Mouse (Mus musculus) thymus, postnatal 14 days (tissue): ENCODE measurements around the gene Ina.

Experiments
- DNase-seq: peaks from one replicate; pipeline ENCODE4 v3.0.0; 2021

Ina gene

DNA sequence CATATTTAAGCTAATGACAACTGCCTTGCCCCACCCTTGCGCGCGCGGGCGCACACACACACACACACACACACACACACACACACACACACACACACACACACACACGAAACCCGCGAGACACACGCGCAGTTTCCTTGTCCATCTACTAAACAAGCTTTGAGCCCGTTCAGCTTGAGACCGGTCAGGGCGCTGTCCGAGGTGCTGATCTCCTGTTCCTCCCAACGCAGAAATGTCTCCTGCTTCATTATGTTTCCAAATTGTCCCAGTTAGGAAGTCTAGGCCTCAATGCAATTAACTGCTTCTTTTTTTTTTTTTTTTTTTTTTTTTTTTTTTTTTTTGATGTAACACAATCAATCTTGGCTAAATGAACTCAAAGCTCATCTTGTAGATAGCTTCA is 2.0 kb downstream of the Ina start:
- peak; percentile 69 for DNase-seq

DNA sequence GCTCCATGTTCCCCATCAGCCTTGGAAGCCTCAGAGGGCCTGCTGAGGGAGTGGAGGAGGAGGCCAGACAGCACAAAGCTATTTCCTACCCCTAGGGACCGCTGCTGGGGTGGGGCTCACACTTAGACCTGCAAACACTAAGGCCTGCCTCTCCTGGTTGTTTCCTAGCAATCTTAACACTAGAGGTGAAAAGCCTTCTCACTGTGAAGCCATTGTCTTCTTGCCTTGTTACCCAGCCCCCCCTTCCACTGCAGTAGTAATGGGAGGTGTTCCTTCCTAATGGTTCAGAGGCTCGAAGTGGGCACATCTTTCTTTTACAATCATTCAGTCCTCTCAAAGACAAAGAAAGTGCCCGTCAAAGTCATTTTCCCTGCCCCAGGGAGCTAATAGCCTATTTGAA is 3.3 kb downstream of the Ina start:
- DNase-seq: no peak

DNA sequence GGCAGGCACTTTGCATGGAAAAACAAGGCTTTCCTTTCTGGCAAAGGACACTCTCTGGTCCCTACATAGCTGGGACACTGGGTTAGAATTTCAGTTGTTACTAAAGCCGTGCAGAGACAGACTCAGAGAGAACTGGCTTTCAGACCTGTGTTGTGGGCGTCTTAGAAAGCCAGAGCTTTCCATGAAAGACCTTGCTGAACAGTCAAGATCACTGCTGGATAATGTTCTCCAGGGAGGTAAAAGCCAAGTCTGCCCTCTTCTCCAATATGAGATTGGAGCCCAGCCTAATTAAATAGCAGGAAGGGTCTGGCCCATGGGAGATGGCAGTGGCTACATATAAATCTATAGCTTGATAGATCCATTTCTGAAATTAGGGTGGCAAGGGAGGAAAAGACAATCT is 3.8 kb downstream of the Ina start:
- DNase-seq: no peak

DNA sequence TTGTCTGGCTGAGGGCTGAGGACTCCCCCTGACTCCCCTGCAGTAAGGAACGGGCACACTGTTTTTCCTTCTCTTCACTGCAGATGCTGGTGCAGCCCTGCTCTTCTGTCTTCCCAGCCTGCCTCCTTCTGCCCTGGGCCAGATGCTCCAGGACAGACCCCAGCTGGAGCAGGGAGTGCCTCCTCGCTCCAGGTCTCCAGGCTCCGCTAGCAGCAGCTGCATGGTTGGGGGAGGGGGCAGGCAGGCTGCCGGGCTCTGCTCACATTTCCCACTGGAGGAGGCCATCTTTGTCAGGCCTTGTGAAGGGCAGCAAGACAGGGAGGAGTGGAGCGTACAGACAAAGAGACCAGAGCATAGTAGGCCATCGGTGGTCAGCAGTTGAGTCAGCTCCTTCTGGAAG is 4.8 kb downstream of the Ina start:
- DNase-seq: no peak

DNA sequence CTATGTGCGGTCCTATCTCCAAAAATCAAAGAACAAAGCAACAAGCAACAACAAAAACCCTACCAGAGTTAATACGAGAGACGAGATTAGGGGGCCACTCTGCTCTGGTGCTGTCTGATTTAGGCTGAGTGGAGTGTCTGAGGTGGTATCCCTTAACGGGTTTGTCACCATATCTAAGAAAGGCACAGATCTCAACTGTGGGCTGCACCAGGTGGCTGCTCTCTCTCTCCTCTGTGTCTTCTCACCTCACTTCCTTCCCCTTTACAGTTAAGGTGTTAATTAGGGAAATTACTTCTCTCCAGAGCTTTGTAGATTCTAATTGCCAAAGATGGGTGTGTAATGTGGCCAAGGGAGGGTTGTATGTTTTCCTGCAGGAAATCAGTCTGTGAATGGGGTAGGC is 8.2 kb downstream of the Ina start:
- DNase-seq: no peak

DNA sequence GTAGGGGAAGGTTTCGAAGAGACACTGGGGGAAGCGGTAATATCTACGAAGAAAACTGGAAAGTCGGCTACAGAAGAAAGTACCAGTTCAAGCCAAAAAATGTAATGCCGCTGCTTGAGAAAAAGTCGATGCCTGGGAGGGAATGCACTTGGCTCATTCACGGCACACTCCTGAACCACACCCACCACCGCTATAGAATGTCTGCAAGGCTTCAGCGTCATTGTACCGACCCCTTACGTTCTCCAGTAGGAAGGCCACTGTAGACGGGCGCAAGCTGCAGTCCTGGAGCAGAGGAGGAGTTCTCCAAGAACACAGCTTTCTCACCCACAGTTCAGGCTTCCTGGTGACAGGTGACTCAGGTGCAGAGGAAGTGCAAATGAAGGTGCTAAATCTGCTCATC is 9.0 kb downstream of the Ina start:
- no peak for DNase-seq

DNA sequence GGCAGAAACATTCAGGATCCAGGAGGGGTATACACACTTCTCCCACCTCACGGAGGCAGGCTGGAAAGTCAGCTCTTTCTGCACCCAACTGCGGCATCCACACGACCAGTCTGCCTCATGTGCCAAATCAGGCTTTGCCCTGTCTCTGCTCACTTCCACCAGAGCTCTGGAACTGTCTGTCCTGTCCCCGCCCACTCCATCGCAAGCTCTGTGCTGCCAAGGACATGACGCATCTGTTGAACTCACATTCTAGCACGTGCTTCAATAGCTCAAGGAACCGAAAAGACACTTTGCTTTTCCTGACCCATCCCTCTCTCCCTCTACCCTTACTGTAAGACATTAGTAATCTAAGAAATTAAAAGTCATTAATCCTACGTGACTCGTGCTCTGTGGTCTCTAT is 10.5 kb downstream of the Ina start:
- DNase-seq: no peak

DNA sequence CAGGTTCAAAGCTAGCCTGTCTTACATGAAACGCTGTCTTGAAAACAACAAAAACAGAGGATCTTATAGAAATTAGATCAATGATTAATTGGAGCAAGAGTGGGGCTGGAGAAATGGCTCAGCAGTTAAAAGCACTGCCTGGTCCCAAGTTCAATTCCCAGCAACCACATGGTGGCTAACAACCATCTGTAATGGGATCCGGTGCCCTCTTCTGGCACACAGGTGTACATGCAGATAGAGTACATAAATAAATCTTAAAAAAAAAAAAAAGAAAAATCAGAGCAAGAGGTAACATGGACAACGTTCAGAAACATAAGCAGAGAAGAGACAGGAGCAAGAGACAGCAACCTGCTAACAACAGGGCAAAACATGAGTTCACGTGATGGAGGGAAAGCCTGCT is 12.0 kb downstream of the Ina start:
- no peak for DNase-seq

DNA sequence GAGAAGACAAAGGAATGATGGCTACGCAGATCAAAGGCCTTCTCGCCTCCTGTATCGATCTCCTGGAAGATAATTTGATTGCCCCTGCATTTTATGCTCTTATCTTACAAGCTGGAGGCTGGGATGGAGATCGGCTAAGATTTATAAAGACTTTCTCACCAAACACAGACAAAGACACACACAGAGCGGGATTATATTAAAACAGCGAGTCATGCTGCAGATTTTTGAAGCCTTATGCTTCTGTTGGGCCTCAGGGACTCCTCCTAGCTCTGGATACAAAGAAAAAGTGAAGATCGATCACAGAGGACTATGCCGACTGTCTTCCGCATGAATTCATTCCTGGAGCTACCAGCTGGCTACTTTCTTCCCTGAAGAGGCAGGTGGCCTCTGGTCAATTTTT is 15.3 kb downstream of the Ina start:
- no peak for DNase-seq

DNA sequence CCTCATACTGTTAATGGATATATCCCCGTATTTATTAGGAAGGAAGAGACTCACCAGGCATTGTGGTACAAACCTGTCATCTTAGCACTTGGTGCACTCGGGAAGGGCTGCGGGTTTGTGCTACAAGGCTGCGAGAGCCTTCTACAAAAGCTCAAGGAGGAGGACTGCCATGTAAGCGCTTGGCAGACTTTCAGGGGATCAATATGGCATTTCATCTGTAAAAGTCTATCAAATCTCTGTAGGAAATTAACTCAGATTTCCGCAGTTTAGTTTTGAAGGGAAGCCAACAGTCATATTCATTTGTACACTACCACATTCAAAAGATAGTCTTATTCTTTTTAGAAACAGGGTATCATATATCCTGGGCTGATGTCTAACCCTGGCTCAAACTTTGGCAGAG is 17.3 kb downstream of the Ina start:
- DNase-seq: no peak

DNA sequence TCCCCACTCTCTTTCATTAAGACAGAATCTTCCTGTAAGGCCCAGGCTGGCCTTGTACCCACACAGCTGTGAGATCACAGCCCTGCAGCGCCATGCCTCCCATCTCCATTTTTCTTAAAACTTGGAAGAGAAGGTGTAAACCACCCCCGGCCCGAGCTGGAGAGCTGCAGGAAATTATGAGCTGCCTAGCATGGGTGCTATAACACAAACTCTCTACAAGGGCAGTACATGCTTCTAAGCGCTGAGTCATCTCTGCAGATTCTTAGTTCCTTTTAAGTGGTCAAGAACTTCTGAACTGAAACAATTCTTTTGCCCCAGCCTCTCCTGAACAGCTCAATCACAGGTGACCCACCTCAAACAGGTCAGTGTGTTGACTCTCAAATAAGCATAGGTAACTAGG is 20.4 kb downstream of the Ina start:
- DNase-seq: no peak

DNA sequence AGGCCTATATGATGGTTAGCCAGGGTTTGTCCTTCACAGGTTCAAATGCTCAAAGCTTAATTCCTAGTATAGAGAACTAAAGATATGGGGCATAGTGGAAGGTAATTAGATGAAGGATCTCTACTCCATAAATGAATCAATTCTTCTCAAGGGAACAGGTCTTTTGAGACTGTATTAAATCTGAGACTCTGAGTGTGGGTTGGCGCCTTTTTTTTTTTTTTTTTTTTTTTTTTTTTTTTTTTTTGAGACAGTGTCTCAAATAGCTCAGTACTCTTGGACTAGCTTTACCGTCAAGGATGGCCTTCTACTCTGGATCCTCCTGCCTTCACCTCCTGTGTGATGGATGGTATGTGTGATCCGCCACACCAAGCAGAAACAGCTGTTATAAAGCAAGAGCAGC is 22.1 kb downstream of the Ina start:
- DNase-seq: no peak

DNA sequence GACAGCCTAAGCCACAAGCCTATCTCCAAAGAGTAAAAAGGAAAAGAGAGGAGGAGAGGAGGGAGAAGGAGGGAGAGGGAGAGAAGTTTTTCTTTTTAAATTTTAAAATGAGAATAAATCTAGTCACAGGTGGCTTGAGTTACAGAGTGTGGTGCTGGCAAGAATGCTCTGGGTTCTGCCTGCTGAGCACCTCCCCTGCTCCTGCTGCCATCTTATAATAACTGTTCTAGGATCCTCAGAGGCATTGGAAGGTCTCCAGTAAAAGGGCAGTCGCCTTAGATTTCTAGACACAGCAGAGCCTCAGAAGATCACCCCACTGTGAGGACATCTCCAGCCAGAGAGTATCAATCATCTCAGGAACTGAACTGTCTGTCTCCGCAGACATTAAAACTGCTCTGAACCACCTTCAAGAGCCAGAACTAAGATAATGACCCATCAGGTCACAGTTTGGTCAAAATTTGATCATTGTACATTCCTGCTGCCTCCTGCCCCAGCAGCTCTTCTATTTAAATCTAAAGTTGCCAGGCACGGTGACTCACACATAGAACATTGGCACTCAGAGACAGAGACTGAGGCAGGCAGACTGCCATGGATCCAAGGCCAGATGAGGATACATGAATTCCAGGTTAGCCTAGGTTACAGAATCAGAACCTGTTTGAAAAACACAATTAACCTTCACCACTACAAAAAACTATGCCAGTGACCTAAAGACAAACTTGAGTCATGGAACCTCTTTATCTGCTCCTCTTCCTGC is 26.4 kb downstream of the Ina start:
- no peak for DNase-seq

DNA sequence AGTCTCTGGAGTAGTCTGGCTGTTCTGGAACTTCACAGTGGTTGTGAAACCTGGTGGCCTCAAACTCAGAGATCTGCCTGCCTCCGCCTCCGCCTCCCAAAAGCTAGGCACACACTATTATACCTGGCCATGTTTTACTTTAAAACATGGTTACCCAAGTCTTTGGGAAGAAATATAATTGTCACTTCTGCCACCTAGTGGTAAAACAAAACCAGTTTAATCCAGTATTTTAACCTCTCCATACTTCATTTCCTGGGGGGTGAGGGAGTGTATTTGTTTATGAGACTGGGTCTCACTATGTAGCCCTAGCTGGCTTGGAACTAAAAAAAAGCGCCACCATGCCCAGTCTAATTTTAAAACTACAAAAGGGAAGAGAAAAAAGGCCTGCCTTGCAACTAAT is 29.1 kb downstream of the Ina start:
- no peak for DNase-seq

DNA sequence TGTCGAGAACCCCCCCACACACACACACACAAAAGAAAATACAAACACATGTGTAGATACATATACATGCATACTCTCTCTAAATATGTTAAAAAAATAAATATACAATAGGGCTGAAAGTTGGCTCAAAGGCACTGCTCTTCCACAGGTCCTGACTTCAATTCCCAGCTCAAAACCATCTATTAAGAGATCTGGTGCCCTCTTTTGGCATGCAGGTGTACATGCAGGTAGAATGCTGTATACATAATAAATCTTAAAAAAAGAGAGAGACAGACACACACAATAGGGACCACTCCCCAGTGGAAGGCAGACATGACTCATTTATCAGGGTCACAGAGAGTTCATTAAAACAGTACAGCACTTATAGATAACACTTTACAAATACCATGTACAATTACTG is 31.8 kb downstream of the Ina start:
- no peak for DNase-seq

DNA sequence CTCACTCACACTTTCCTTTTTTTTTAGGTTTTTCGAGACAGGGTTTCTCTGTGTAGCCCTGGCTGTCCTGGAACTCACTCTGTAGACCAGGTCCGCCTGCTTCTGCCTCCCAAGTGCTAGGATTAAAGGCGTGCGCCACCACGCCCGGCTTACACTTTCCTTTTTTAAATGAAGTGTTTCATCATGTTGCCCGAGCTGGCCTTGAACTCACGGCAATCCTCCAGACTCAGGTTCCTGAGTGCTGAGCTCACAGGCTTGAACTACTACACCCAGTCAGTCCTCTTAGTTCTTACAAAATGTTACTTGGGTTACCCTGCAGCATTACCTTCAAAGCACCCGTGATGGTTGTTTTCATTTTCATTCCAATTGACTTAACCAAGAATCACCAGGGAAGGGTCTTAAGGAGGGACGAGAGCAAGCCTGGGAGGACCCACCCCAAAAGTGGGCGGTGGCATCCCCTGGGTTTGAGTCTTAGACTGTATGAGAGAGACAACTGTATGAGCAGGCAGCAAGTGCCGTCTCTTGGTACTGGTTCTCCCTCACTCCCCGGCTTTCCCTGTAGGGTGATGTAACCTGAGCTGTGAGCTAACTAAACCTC is 32.8 kb downstream of the Ina start:
- DNase-seq: no peak

DNA sequence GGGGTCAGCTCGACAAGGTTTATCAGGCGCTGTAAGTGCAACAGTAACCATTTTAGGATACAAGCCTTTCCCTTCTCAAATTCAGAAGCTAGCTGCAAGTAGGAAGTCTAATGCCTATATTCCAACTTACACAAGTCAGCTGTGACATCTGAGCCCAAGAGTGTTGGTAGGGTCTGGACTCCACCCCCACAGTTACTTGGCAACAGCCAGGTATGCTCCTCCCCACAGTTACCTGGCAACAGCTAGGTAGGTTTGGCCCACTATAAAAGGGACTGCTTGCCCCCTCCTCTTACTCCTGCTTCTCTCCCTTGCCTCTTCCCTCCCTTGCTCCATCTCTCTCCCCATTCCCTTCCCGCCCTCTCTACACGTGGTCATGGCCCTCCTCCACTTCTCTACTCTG is 34.6 kb downstream of the Ina start:
- DNase-seq: no peak

DNA sequence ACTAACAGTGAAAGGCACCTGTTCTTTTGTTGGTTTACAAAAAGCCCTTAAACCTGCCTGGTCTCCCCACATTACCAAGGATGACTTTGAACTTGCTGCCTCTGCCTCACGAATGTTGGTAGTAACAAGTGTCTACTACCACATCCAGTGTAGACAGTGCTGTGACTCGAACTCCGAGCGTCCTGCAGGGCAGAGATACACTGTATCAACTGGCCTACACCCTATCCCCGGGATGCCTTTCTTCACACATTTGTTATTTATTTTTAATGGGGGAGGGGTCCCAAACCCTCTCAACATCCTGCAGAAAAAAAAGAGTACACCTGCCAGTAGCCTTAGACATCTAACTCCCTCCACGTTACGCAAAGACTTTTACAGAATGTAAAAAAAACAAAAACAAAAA is 35.3 kb downstream of the Ina start:
- peak; percentile 7 for DNase-seq

DNA sequence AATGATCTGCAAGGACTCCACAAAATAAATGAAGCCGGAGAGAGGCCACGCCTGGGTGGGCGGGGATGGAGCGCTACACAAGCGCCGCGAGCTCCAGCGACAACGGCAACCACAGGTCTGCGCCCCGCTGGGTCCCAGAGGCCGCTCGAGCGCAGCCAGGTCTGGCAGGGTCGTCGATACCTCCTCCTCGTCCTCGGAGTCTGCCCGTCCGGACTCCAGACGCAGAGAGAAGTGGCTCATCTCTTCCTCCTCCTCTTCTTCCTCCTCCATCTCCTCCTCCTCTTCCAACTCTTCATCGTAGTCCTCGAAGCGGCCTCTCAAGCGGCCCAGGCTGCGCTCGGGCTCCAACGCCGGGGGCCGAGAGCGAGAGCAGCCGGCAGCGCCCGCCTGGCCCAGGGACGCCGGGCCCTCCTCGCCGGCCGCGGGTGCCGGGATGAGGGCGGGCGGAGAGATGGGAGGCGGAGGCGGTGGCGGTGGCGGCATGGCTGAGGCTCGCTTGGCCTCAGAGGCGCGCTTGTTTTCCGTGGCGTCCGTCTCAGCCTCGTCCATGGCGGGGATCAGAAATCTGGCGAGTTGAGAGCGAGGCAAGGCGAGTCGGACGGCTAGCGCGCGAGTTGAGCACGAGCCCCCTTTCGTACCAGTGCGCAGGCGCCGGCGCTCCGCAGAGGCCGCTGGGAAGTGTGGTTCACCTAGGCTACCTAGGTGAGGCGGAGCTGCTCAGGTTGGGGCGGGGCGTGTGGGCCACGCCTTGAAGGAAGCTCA is 36.0 kb downstream of the Ina start, which contains the start of gene Pcgf6:
TSS of gene Pcgf6 (minus strand) at position 636 of the 762 bp plus-strand sequence.
- peak; percentile 90 for DNase-seq

DNA sequence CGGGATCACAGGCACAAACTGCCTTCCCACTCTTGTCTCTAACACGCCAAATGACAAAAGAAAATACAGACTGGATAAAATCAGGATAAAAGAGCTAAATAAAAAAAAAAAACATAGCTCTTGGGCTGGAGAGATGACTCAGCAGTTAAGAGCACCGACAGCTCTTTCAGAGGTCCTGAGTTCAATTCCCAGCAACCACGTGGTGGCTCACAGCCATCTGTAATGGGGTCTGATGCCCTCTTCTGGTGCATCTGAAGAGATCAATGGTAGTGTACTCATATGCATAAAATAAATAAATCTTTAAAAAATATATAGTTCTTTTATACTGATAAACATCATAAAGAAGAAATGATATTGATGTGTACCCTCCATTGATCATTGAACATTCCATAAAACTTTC is 38.4 kb downstream of the Ina start:
- no peak for DNase-seq

DNA sequence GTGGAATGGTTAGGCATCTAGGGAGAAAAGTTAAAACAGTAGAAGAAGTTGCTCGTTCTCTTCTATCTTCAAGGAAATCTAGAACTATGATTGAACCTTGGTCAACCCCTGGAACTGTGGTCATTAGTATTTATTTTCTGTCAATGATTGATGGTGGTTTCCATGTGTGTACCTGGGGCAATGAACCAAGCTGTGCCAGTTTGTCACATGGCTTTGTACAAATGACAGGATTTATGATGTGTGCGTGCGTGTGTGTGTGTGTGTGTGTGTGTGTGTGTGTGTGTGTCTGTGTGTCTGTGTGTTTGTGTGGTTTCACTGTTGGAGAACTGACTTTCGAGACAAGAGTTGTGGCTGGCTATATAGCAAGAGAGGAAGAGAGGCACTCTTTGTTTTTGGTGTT is 39.0 kb downstream of the Ina start:
- DNase-seq: no peak

DNA sequence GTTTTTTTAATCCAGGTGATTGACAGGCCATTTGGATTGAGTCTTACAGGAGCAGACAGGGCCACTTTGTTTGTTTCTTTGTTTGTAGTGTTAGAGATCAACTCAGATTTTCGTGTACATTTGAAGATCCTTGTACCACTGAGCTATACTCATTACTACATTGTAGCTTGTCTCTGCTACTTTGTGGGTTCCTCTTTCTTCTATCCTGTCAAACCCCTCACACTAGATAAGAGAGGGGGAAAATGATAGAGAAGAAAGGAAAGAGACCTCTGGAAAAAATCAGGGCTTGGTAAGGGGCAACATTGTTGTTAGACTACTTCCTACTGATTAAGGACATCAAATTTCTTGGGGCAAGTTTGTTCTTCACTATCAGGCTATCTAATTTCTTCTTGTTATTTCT is 43.2 kb downstream of the Ina start:
- DNase-seq: no peak

DNA sequence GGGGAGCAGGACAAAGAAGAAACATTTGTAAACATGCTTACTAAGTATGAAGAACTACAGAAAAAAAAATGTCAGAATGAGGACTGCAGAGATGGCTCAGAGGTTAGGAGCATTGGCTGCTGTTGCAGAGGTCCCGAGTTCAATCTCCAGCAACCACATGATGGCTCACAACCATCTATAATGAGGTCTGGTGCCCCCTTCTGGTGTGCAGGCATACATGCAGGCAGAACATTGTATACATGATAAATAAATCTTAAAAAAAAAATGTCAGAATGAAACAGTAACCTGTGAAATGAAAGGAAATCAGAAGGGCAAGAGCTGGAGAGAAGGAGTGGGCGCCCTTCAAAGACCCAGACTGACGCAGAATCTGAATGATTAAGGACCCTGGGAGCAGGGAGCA is 51.4 kb downstream of the Ina start:
- no peak for DNase-seq
